Mouse (Mus musculus) heart, embryonic 14.5 days (tissue): ENCODE measurements around the gene Tstd1. TPM values are rescaled to one million over a fixed set of nuclear protein-coding genes. Genes with fewer than 3 reads are reported as not detected.
A peak's percentile ranks its signal among the peaks of the same experiment; 100 is the strongest.

Source experiments
- ATAC-seq: fragments of 200-750 bp; cut with Nextera tagmentation; 2 replicates; pipeline ENCODE4 v1.8.0; 2017; ENCODE audit warnings: low read depth, moderate TSS enrichment; ENCODE audit not compliant: insufficient number of reproducible peaks, insufficient read depth, low FRiP score
- H3K27ac ChIP-seq, 2 experiments: fragments of 200-500 bp in 1 of 2; fragments of 300-500 bp in 1 of 2; sonication (generic) in 1 of 2; replicated peaks in 1 of 2; 2 replicates each; pipeline ENCODE4 v1.5.1; 2012 to 2014; ENCODE audit warnings: low read depth in 2 of 2, low read length in 2 of 2, control low read depth in 1 of 2, mild to moderate bottlenecking in 1 of 2, mixed read lengths in 1 of 2; ENCODE audit not compliant: control insufficient read depth in 1 of 2, insufficient read depth in 1 of 2
- H3K27me3 ChIP-seq: fragments of 300-500 bp; sonication (generic); 2 replicates; pipeline ENCODE4 v1.6.1; 2014; ENCODE audit warnings: mild to moderate bottlenecking, low read length, control low read depth; ENCODE audit not compliant: control insufficient read depth, insufficient read depth
- H3K36me3 ChIP-seq: fragments of 300-500 bp; sonication (generic); 2 replicates; pipeline ENCODE4 v1.6.1; 2014; ENCODE audit warnings: mild to moderate bottlenecking, control low read depth, low read length, mixed read lengths; ENCODE audit not compliant: control insufficient read depth, insufficient read depth
- H3K4me1 ChIP-seq, 2 experiments: fragments of 200-500 bp in 1 of 2; fragments of 300-500 bp in 1 of 2; sonication (generic) in 1 of 2; 2 replicates each; pipeline ENCODE4 v1.6.1; 2012 to 2014; ENCODE audit warnings: low read length in 2 of 2, control low read depth in 1 of 2, mixed read lengths in 1 of 2; ENCODE audit not compliant: control insufficient read depth in 2 of 2, insufficient read depth in 2 of 2
- H3K4me2 ChIP-seq: fragments of 300-500 bp; sonication (generic); 2 replicates; pipeline ENCODE4 v1.6.1; 2014; ENCODE audit warnings: mild to moderate bottlenecking, low read length
- H3K4me3 ChIP-seq, 2 experiments: fragments of 200-500 bp in 1 of 2; fragments of 300-500 bp in 1 of 2; sonication (generic) in 1 of 2; 2 replicates each; pipeline ENCODE4 v1.5.1; 2012 to 2014; ENCODE audit warnings: low read length in 2 of 2, mild to moderate bottlenecking in 2 of 2, control low read depth in 1 of 2, low read depth in 1 of 2, moderate library complexity in 1 of 2; ENCODE audit not compliant: control insufficient read depth in 1 of 2, insufficient read depth in 1 of 2
- H3K9ac ChIP-seq: fragments of 300-500 bp; sonication (generic); 2 replicates; pipeline ENCODE4 v1.6.1; 2014; ENCODE audit warnings: mild to moderate bottlenecking, low read length
- H3K9me3 ChIP-seq: fragments of 300-500 bp; sonication (generic); 2 replicates; pipeline ENCODE4 v1.6.1; 2016; ENCODE audit warnings: low read length, control low read depth; ENCODE audit not compliant: control insufficient read depth
- WGBS: fragments of 180-500 bp; shearing (Covaris S2); extraction: QIAGEN DNeasy Blood & Tissue Kit; methylation state at CpG from one replicate; pipeline ENCODE4 v1.1.7; 2014; 5-methylcytosine and 5-hydroxymethylcytosine counted together
- polyA plus RNA-seq: library from polyadenylated mRNA; unstranded; fragments of >200 nt; fragmentation: Nextera tagmentation; extraction: Ambion mirVana; gene quantifications from 2 replicates; pipeline ENCODE4 v1.2.1, GENCODE M21; 2014

Gene Tstd1
- polyA plus RNA-seq, 1 experiment from 2014 or later = 1.5 TPM

- Histone ChIP-seq H3K27me3 (peaks cover 14% of the 10 kb centered on the region), H3K36me3 (no peaks in the 10 kb centered on the region), H3K27ac (no peak overlapping the region), H3K9ac (no peak overlapping the region), H3K4me3 (no peak overlapping the region), H3K4me2 (no peak overlapping the region), H3K4me1 (peaks cover 2 to 5% of the 10 kb centered on the region in 2 experiments; a peak in 2 of 4 replicates), H3K9me3 (no peaks in the 10 kb centered on the region)
- no peak for ATAC-seq
- WGBS = 81% methylated on average over 11 of the region's 11 CpGs
Measured at GRCm38 (mm10) chr1:171382096-171382620, 36.5 kb upstream of the Tstd1 start.

GRCm38 (mm10) chr1:171384361-171384760 lies 34.3 kb upstream of the Tstd1 start:
- peaks cover 14% of the 10 kb centered on the region for H3K27me3 ChIP-seq

DNA sequence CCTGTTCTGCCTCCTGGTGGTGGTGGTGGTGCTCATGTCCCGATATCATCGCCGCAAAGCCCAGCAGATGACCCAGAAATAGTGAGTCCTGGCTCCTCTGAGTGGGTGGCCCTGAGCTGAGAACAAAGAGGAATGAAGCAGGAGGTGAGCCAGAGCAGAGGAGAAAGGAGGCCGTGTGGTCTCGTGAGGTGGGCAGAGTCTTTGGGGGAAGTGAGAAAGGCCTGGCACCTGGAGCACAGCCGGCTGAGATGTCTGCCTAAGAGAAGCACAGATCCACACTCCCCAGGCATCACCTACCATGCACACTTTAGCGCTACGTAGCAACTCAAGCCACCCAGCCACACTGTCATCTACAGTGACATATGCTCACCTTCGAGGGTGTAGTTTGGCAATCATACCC lies 33.5 kb upstream of the Tstd1 start:
- no peak for ATAC-seq
- no peak overlapping the region for H3K27ac ChIP-seq
- peaks cover 9% of the 10 kb centered on the region; the same call in 1 of the 2 replicates for H3K27me3 ChIP-seq
- H3K36me3 ChIP-seq = no peaks in the 10 kb centered on the region
- H3K9ac ChIP-seq = no peak overlapping the region
- no peaks in the 10 kb centered on the region for H3K9me3 ChIP-seq
- H3K4me1 ChIP-seq = peaks cover 2 to 3% of the 10 kb centered on the region in 2 experiments; a peak in 2 of 4 replicates
- WGBS = 61% methylated on average over 9 of the region's 9 CpGs
- no peak overlapping the region for H3K4me2 ChIP-seq
- no peak overlapping the region for H3K4me3 ChIP-seq

More at GRCm38 (mm10) chr1:171384361-171384760, 34.3 kb upstream of the Tstd1 start:
- ATAC-seq = no peak
- Histone ChIP-seq H3K9ac (no peak overlapping the region), H3K36me3 (no peaks in the 10 kb centered on the region), H3K4me1 (peaks cover 2 to 5% of the 10 kb centered on the region in 2 experiments; a peak in 2 of 4 replicates), H3K4me2 (no peak overlapping the region), H3K9me3 (no peaks in the 10 kb centered on the region), H3K27ac (no peak overlapping the region), H3K4me3 (no peak overlapping the region)
- 61% methylated on average over 9 of the region's 9 CpGs for WGBS

- peaks cover 0 to 2% of the 10 kb centered on the region in 2 experiments; a peak in 1 of 4 replicates for H3K4me1 ChIP-seq
- 15% methylated on average over 6 of the region's 6 CpGs for WGBS
- no peaks in the 10 kb centered on the region for H3K36me3 ChIP-seq
- H3K9ac ChIP-seq = no peak overlapping the region
- ATAC-seq = no peak
- H3K4me3 ChIP-seq = peak overlapping the region; percentile 1 to 24; a peak in 1 of 4 replicates
- H3K27ac ChIP-seq = no peak overlapping the region
- no peaks in the 10 kb centered on the region for H3K27me3 ChIP-seq
- peak overlapping the region; percentile 52 for H3K4me2 ChIP-seq
- H3K9me3 ChIP-seq = no peaks in the 10 kb centered on the region
Measured at GRCm38 (mm10) chr1:171387099-171387498, 31.6 kb upstream of the Tstd1 start.

DNA sequence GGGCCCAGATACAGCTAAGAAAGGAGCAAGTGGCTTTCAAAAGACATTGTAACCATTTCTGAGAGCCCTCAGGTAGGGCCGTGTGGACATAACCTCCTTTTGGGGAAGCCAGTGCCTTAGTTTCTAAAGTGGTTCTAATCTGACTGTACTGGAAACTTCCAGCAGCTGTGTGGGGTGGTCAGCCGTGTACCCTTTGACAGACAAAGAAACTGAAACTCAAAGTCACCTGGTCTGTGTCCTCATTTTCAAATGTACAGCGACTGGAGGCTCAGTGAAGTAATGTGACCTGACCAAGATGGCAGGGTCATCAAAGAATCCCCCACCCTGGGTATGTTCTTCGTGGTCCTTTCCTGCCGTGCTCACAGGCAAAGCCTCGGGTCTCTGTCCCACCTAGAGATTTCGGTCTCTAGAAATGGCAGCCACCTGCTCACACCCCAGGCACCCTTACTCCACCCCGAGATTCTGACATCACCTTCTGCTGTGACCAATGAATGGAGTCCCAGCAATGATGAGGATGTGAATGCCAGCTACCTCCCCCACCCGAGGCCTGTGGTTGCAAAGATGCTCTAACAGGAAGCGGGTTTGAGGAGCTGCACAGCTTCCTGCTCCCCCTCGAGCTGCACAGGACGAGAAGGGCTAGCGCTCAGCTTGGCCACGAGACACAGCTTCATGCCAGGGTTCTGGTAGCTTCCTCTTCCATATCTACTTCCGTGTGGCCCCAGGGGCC lies 30.1 kb upstream of the Tstd1 start, which contains the start of gene Arhgap30:
Arhgap30 (plus strand) TSS at position 579 of the 727 bp plus-strand sequence.
- Histone ChIP-seq H3K36me3 (no peaks in the 10 kb centered on the region), H3K4me3 (peak within 1 kb of the TSS in 1 of 2 experiments; percentile 6; a peak in 1 of 4 replicates), H3K9me3 (no peaks in the 10 kb centered on the region), H3K27me3 (no peaks in the 10 kb centered on the region), H3K4me1 (peaks cover 0 to 2% of the 10 kb centered on the region in 2 experiments; a peak in 1 of 4 replicates), H3K9ac (no peak within 1 kb of the TSS), H3K4me2 (no peak within 1 kb of the TSS), H3K27ac (no peak within 1 kb of the TSS)
- WGBS = 74% methylated on average over 15 of the region's 15 CpGs
- ATAC-seq = no peak

- Histone ChIP-seq H3K27ac (no peak overlapping the region), H3K9me3 (no peaks in the 10 kb centered on the region), H3K4me1 (peaks cover 0 to 2% of the 10 kb centered on the region in 2 experiments; a peak in 1 of 4 replicates), H3K27me3 (no peaks in the 10 kb centered on the region), H3K4me2 (no peak overlapping the region), H3K9ac (no peak overlapping the region), H3K4me3 (no peak overlapping the region), H3K36me3 (no peaks in the 10 kb centered on the region)
- 81% methylated on average over 4 of the region's 4 CpGs for WGBS
- no peak for ATAC-seq
Measured at GRCm38 (mm10) chr1:171390101-171390500, 28.6 kb upstream of the Tstd1 start.

DNA sequence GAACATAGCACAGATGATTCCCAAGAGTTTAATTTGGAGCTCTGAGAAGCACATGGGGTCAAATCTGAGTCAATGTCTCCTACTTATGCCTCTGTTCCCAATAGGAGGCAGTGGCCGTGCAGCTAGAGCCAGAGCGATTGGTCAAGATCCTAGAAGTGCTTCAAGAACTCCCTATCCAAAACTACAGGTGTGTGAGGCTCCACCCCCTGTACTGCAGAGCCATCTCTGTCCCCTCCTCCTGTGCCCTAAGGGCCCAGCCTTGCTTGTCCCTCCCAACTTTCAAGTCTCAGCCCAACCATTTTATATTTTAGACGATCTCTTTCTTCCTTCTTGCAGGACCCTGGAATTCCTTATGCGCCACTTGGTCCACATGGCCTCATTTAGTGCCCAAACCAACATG lies 16.9 kb upstream of the Tstd1 start:
- H3K27ac ChIP-seq = no peak overlapping the region
- no peaks in the 10 kb centered on the region for H3K36me3 ChIP-seq
- no peak for ATAC-seq
- no peaks in the 10 kb centered on the region for H3K4me1 ChIP-seq
- H3K9ac ChIP-seq = no peak overlapping the region
- no peak overlapping the region for H3K4me3 ChIP-seq
- H3K4me2 ChIP-seq = no peak overlapping the region
- no peaks in the 10 kb centered on the region for H3K27me3 ChIP-seq
- H3K9me3 ChIP-seq = no peaks in the 10 kb centered on the region
- WGBS = 75% methylated on average over 4 of the region's 4 CpGs
